Mouse (Mus musculus): ENCODE measurements at regions not wholly inside any gene's neighbourhood (a gene's known extent, or its start where the extent isn't known, plus 50 kb on each side); places are given as distances from the start of the nearest gene placed in this dataset.

DNA sequence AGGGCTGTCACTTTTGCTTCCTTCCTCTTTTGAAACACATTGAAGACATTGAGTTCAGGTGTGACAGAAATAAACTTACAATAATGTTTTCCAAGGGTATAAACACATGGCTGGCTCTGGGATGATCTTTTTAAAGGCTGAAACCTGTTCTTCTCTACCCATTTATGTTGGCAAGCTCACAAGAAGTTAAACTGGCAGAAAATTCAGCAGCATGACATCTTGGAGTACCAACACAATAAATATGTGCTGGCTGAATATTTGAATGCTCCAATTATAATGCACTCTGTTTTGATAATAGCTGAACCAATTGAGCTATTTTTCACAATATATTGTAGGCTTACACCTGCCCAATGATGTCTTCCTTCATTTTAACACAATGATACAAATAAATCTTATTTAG, 168.1 kb upstream of the Fbxl7 start:
- Histone ChIP-seq H3K4me1 (ENCODE audit: insufficient read depth, low read depth, low read length) (no peaks in the 10 kb centered on the region), H3K36me3 (replicated peaks) (no peaks in the 10 kb centered on the region), H3K27me3 (ENCODE audit: insufficient read depth, low read length) (no peaks in the 10 kb centered on the region), H3K9me3 (replicated peaks) (no peaks in the 10 kb centered on the region), H3K4me3 (ENCODE audit: low read depth, low read length) (no peak overlapping the region)
- no peak for DNase-seq (ENCODE audit: low spot score)
- ATAC-seq (ENCODE audit: extremely low read depth, insufficient number of reproducible peaks, low FRiP score, poor library complexity, severe bottlenecking), result no peak
- TF ChIP-seq GATA2 (IDR thresholded peaks at IDR 0.05; ENCODE audit: borderline replicate concordance, low read depth, low read length), result no peak
- no peak for TF ChIP-seq POLR2AphosphoS5 (IDR thresholded peaks at IDR 0.05; ENCODE audit: insufficient replicate concordance, low read depth, low read length)
- no peak for TF ChIP-seq TAL1 (conservative IDR thresholded peaks at IDR 0.05; ENCODE audit: low read depth, low read length)
- no peak for TF ChIP-seq GATA1 (IDR thresholded peaks at IDR 0.05; ENCODE audit: borderline replicate concordance, low read length)
- TF ChIP-seq CTCF (IDR thresholded peaks at IDR 0.05; ENCODE audit: low read depth, low read length), result no peak

DNA sequence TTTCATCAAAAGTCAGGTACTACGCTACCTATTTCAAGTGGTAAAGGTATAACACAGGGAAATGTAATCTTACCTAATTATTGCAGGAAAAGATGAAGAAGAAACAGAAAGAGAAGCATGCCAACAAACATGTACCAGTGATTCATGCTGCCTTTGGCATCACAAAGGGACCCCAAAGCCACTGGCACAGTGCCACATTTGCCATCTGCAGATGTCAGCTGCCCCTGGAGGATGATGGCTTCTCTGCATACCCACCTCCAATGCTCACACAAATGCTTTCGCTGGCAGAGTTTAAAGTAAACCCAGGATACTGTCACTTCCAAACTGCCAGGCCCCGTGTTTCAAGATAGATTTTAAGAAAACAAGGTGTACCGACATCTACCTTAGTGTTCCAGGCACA, 168.6 kb upstream of the Fbxl7 start:
- DNase-seq (ENCODE audit: low spot score), result no peak
- Histone ChIP-seq H3K9me3 (replicated peaks) (no peaks in the 10 kb centered on the region), H3K36me3 (replicated peaks) (no peaks in the 10 kb centered on the region), H3K4me3 (ENCODE audit: low read depth, low read length) (no peak overlapping the region), H3K27me3 (ENCODE audit: insufficient read depth, low read length) (no peaks in the 10 kb centered on the region), H3K4me1 (ENCODE audit: insufficient read depth, low read depth, low read length) (no peaks in the 10 kb centered on the region)
- ATAC-seq (ENCODE audit: extremely low read depth, insufficient number of reproducible peaks, low FRiP score, poor library complexity, severe bottlenecking), result no peak
- no peak for TF ChIP-seq CTCF (IDR thresholded peaks at IDR 0.05; ENCODE audit: low read depth, low read length)
- no peak for TF ChIP-seq TAL1 (conservative IDR thresholded peaks at IDR 0.05; ENCODE audit: low read depth, low read length)
- no peak for TF ChIP-seq GATA1 (IDR thresholded peaks at IDR 0.05; ENCODE audit: borderline replicate concordance, low read length)
- TF ChIP-seq GATA2 (IDR thresholded peaks at IDR 0.05; ENCODE audit: borderline replicate concordance, low read depth, low read length), result no peak
- TF ChIP-seq POLR2AphosphoS5 (IDR thresholded peaks at IDR 0.05; ENCODE audit: insufficient replicate concordance, low read depth, low read length), result no peak

DNA sequence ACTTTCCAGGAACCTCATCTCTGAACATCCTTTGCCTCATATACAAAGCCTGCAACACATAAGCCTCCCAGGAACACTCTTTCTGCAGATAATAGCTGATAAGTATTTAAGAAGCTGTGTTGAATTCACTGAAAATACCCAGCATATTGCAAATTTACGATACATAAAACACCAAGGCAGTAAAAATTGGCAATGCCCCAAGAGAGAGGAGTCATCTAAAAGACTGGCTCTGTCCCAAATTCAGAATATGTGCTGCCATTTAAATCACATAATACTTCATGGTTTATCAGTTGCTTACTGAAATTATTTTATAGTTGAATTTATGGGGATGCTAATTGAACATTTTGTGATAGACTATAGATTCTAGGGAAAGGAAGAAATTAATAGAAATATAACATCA, 172.3 kb upstream of the Fbxl7 start:
- Histone ChIP-seq H3K27me3 (ENCODE audit: insufficient read depth, low read length) (no peaks in the 10 kb centered on the region), H3K4me1 (ENCODE audit: insufficient read depth, low read depth, low read length) (no peaks in the 10 kb centered on the region), H3K4me3 (ENCODE audit: low read depth, low read length) (no peak overlapping the region), H3K9me3 (replicated peaks) (no peaks in the 10 kb centered on the region), H3K36me3 (replicated peaks) (no peaks in the 10 kb centered on the region)
- DNase-seq (ENCODE audit: low spot score) (no peak), ATAC-seq (ENCODE audit: extremely low read depth, insufficient number of reproducible peaks, low FRiP score, poor library complexity, severe bottlenecking) (no peak)
- no peak for TF ChIP-seq GATA2 (IDR thresholded peaks at IDR 0.05; ENCODE audit: borderline replicate concordance, low read depth, low read length)
- TF ChIP-seq POLR2AphosphoS5 (IDR thresholded peaks at IDR 0.05; ENCODE audit: insufficient replicate concordance, low read depth, low read length), result no peak
- no peak for TF ChIP-seq TAL1 (conservative IDR thresholded peaks at IDR 0.05; ENCODE audit: low read depth, low read length)
- no peak for TF ChIP-seq CTCF (IDR thresholded peaks at IDR 0.05; ENCODE audit: low read depth, low read length)
- no peak for TF ChIP-seq GATA1 (IDR thresholded peaks at IDR 0.05; ENCODE audit: borderline replicate concordance, low read length)

DNA sequence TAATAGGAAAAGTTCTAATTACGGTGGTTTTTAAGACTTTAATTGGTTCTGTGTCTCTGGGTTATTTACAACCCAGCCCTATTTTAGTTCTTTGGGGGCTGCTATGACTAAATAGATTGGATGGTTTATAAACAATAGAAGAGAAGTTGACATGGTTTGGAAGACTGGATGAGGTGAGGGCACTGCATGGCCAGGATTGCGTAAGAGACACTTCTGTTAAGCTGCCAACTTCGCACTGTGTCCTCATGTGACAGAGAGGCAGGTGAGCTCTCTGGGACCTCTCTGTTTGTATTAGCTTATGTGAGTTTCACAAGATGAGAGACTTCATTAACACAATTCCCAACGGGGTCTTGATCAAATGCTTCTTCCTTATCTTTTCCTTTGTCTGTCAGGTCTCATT, 182.5 kb upstream of the Fbxl7 start:
- ATAC-seq (ENCODE audit: extremely low read depth, insufficient number of reproducible peaks, low FRiP score, poor library complexity, severe bottlenecking) (no peak), DNase-seq (ENCODE audit: low spot score) (no peak)
- Histone ChIP-seq H3K4me1 (ENCODE audit: insufficient read depth, low read depth, low read length) (no peaks in the 10 kb centered on the region), H3K4me3 (ENCODE audit: low read depth, low read length) (no peak overlapping the region), H3K36me3 (replicated peaks) (no peaks in the 10 kb centered on the region), H3K9me3 (replicated peaks) (no peaks in the 10 kb centered on the region), H3K27me3 (ENCODE audit: insufficient read depth, low read length) (no peaks in the 10 kb centered on the region)
- no peak for TF ChIP-seq POLR2AphosphoS5 (IDR thresholded peaks at IDR 0.05; ENCODE audit: insufficient replicate concordance, low read depth, low read length)
- TF ChIP-seq GATA2 (IDR thresholded peaks at IDR 0.05; ENCODE audit: borderline replicate concordance, low read depth, low read length), result no peak
- no peak for TF ChIP-seq TAL1 (conservative IDR thresholded peaks at IDR 0.05; ENCODE audit: low read depth, low read length)
- TF ChIP-seq CTCF (IDR thresholded peaks at IDR 0.05; ENCODE audit: low read depth, low read length), result no peak
- no peak for TF ChIP-seq GATA1 (IDR thresholded peaks at IDR 0.05; ENCODE audit: borderline replicate concordance, low read length)

DNA sequence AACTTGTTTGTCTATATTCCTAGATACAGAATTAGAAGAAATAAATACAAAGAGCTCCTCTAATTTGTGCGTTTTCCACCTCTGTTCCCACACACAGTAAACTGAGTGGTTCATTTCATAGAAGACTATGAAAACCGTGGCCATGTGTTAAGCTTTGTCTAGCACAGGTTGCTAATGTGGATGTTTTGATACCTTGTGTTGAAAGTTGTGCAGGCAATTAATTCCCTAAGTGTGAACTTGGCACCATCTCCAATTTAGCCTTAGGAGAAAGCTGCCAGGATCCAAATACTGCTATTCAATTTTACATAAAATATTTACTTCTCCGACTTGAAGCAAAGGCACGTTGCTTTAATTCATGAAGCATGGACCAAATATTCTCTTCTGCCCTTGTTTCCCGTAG, 187.4 kb upstream of the Fbxl7 start:
- TF ChIP-seq TAL1 (conservative IDR thresholded peaks at IDR 0.05; ENCODE audit: low read depth, low read length), result no peak
- no peak for TF ChIP-seq POLR2AphosphoS5 (IDR thresholded peaks at IDR 0.05; ENCODE audit: insufficient replicate concordance, low read depth, low read length)
- TF ChIP-seq CTCF (IDR thresholded peaks at IDR 0.05; ENCODE audit: low read depth, low read length), result no peak
- no peak for TF ChIP-seq GATA1 (IDR thresholded peaks at IDR 0.05; ENCODE audit: borderline replicate concordance, low read length)
- TF ChIP-seq GATA2 (IDR thresholded peaks at IDR 0.05; ENCODE audit: borderline replicate concordance, low read depth, low read length), result no peak
- Histone ChIP-seq H3K27me3 (ENCODE audit: insufficient read depth, low read length) (no peaks in the 10 kb centered on the region), H3K4me3 (ENCODE audit: low read depth, low read length) (no peak overlapping the region), H3K36me3 (replicated peaks) (no peaks in the 10 kb centered on the region), H3K4me1 (ENCODE audit: insufficient read depth, low read depth, low read length) (no peaks in the 10 kb centered on the region), H3K9me3 (replicated peaks) (no peaks in the 10 kb centered on the region)
- DNase-seq (ENCODE audit: low spot score) (no peak), ATAC-seq (ENCODE audit: extremely low read depth, insufficient number of reproducible peaks, low FRiP score, poor library complexity, severe bottlenecking) (no peak)

DNA sequence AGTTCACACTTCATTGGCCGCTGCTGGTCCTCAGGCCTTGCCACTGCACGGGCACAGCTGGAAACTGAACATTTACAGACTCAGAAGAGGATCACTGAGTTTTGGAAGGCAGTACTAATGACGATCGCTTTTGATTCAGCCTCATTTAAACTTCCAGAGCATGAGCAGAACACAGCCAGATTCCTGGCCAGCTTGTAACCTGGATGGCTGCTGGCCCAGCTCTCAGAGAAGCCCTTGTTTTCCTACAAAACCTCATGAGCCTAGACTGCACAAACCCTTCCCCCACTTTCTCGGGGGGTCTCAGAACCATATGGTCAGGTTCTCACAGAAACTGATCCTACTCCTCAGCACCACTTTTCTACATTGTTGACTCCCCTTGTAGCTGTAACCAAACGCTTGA, 188.2 kb upstream of the Fbxl7 start:
- H3K4me3 ChIP-seq (ENCODE audit: low read depth, low read length), result no peak overlapping the region
- H3K9me3 ChIP-seq (replicated peaks), result no peaks in the 10 kb centered on the region
- TF ChIP-seq POLR2AphosphoS5 (IDR thresholded peaks at IDR 0.05; ENCODE audit: insufficient replicate concordance, low read depth, low read length) (no peak), TAL1 (conservative IDR thresholded peaks at IDR 0.05; ENCODE audit: low read depth, low read length) (no peak), CTCF (IDR thresholded peaks at IDR 0.05; ENCODE audit: low read depth, low read length) (no peak), GATA1 (IDR thresholded peaks at IDR 0.05; ENCODE audit: borderline replicate concordance, low read length) (no peak), GATA2 (IDR thresholded peaks at IDR 0.05; ENCODE audit: borderline replicate concordance, low read depth, low read length) (no peak)
- no peaks in the 10 kb centered on the region for H3K27me3 ChIP-seq (ENCODE audit: insufficient read depth, low read length)
- no peaks in the 10 kb centered on the region for H3K36me3 ChIP-seq (replicated peaks)
- no peak for DNase-seq (ENCODE audit: low spot score)
- no peak for ATAC-seq (ENCODE audit: extremely low read depth, insufficient number of reproducible peaks, low FRiP score, poor library complexity, severe bottlenecking)
- no peaks in the 10 kb centered on the region for H3K4me1 ChIP-seq (ENCODE audit: insufficient read depth, low read depth, low read length)

Measured in G1E (cell line).